Mouse (Mus musculus): ENCODE results near the gene Spsb2.

The Spsb2 gene

DNA sequence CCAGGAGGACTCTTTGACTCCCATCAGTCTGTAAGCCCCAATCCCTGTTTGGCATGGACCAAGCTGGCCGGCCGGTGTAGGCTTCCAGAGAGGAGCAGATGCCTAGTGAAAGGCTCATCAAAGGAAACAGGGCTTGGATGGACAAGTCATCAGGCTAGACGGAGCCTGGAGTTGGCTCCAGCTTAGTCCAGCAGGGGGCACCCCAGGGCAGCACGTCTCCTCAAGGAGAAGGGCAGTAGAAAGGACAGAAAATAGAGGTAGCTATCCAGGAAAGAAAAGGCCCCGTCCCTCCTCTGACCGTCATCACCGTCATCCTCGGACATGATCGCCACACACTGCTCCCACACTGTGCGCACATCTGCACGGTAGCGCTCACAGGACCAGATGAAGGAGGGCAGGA is 51.3 kb downstream of the Spsb2 start:
- DNase-seq, result peak; percentile 91

All from cerebellum, adult 9-11 months (tissue).